Mouse (Mus musculus) spleen, embryonic (tissue): Measurements from ENCODE around the gene Psen1.

ENCODE experiments used
- CTCF ChIA-PET: fragments of 350-600 bp; sonication (Branson Sonifier 250); formaldehyde crosslinking; loops from one replicate; lab custom pipeline; 2022; lab: Charles Lee

Psen1 gene

GRCm38 (mm10) chr12:83687934-83688315 is at the start of gene Psen1:
Psen1 (plus strand) TSS chr12:83688152.
- CTCF ChIA-PET = no interaction called here

- CTCF ChIA-PET = interaction anchor here (0.5 kb wide), 1 partner anchor 625 kb away, joined by 32 read pairs; no protein-coding TSS in a partner anchor
Measured at GRCm38 (mm10) chr12:83641233-83641632, 46.7 kb upstream of the Psen1 start.

- CTCF ChIA-PET = no interaction called here
Measured at GRCm38 (mm10) chr12:83643116-83643515, 44.8 kb upstream of the Psen1 start.

GRCm38 (mm10) chr12:83650346-83650745 is 37.6 kb upstream of the Psen1 start:
- CTCF ChIA-PET = no interaction called here

- CTCF ChIA-PET = no interaction called here
Measured at GRCm38 (mm10) chr12:83651414-83651813, 36.5 kb upstream of the Psen1 start.

GRCm38 (mm10) chr12:83685466-83685865 is 2.5 kb upstream of the Psen1 start:
- CTCF ChIA-PET = no interaction called here

- CTCF ChIA-PET = interaction anchor here (0.6 kb wide), 1 partner anchor 23 kb away, joined by 3 read pairs; no protein-coding TSS in a partner anchor
Measured at GRCm38 (mm10) chr12:83686575-83687350, 1.2 kb upstream of the Psen1 start.

- CTCF ChIA-PET = no interaction called here
Measured at GRCm38 (mm10) chr12:83688316-83689086, 549 bp downstream of the Psen1 start.

GRCm38 (mm10) chr12:83689087-83689432 is 1.1 kb downstream of the Psen1 start:
- CTCF ChIA-PET = interaction anchor here (2.3 kb wide), 1 partner anchor 11 kb away, joined by 13 read pairs; no protein-coding TSS in a partner anchor

- CTCF ChIA-PET = interaction anchor here (0.6 kb wide), 1 partner anchor 483 kb away, joined by 3 read pairs; no protein-coding TSS in a partner anchor
Measured at GRCm38 (mm10) chr12:83694011-83694410, 6.1 kb downstream of the Psen1 start.

- CTCF ChIA-PET = interaction anchor here (0.6 kb wide), 1 partner anchor 483 kb away, joined by 3 read pairs; no protein-coding TSS in a partner anchor
Measured at GRCm38 (mm10) chr12:83694669-83695068, 6.7 kb downstream of the Psen1 start.

- CTCF ChIA-PET = no interaction called here
Measured at GRCm38 (mm10) chr12:83698637-83699036, 10.7 kb downstream of the Psen1 start.

- CTCF ChIA-PET = no interaction called here
Measured at GRCm38 (mm10) chr12:83701608-83702007, 13.7 kb downstream of the Psen1 start.

- CTCF ChIA-PET = no interaction called here
Measured at GRCm38 (mm10) chr12:83702796-83703195, 14.8 kb downstream of the Psen1 start.

GRCm38 (mm10) chr12:83706951-83707350 is 19.0 kb downstream of the Psen1 start:
- CTCF ChIA-PET = no interaction called here

GRCm38 (mm10) chr12:83708160-83709092 is 20.5 kb downstream of the Psen1 start:
- CTCF ChIA-PET = no interaction called here

- CTCF ChIA-PET = no interaction called here
Measured at GRCm38 (mm10) chr12:83709934-83710333, 22.0 kb downstream of the Psen1 start.

- CTCF ChIA-PET = no interaction called here
Measured at GRCm38 (mm10) chr12:83713749-83714148, 25.8 kb downstream of the Psen1 start.

GRCm38 (mm10) chr12:83716416-83717184 is 28.6 kb downstream of the Psen1 start:
- CTCF ChIA-PET = no interaction called here

GRCm38 (mm10) chr12:83719431-83719830 is 31.5 kb downstream of the Psen1 start:
- CTCF ChIA-PET = no interaction called here

- CTCF ChIA-PET = no interaction called here
Measured at GRCm38 (mm10) chr12:83721281-83721680, 33.3 kb downstream of the Psen1 start.
